Mouse (Mus musculus) lung, adult 2 months (tissue): ENCODE data around the gene Togaram2.

Experiments
- CTCF ChIP-seq: fragments of 200-500 bp; IDR thresholded peaks from 2 replicates; pipeline ENCODE4 v1.5.1; 2011; ENCODE audit warnings: mild to moderate bottlenecking, low read length, control low read depth; ENCODE audit not compliant: insufficient read depth
- POLR2A ChIP-seq: fragments of 200-500 bp; IDR thresholded peaks from 2 replicates; pipeline ENCODE4 v1.6.1; 2011; ENCODE audit warnings: low read depth, mild to moderate bottlenecking, control low read depth, low read length, borderline replicate concordance; ENCODE audit errors: extremely low read depth

- no peak for TF ChIP-seq CTCF
- no peak for TF ChIP-seq POLR2A
Measured at GRCm38 (mm10) chr17:71691361-71691875, 18.4 kb downstream of the Togaram2 start.
